Mouse (Mus musculus): ENCODE measurements around the gene Syne1. TPM values are rescaled to one million over a fixed set of nuclear protein-coding genes. Genes with fewer than 3 reads are reported as not detected.

Syne1 gene
- total RNA-seq, 2 experiments from 2014 or later = 36.1 to 41.6 TPM

- no peak for ATAC-seq (replicated peaks; ENCODE audit: poor library complexity)
Measured at GRCm38 (mm10) chr10:5312437-5312836, 238.8 kb downstream of the Syne1 start.

- no peak for ATAC-seq (replicated peaks; ENCODE audit: poor library complexity)
Measured at GRCm38 (mm10) chr10:5309961-5310713, 241.1 kb downstream of the Syne1 start.

- ATAC-seq (replicated peaks; ENCODE audit: poor library complexity) = no peak
Measured at GRCm38 (mm10) chr10:5309398-5309797, 241.9 kb downstream of the Syne1 start.

- ATAC-seq (replicated peaks; ENCODE audit: poor library complexity) = peak; percentile 48; the same call in 1 of the 2 replicates
Measured at GRCm38 (mm10) chr10:5305555-5305954, 245.7 kb downstream of the Syne1 start.

GRCm38 (mm10) chr10:5295291-5295891 is 255.9 kb downstream of the Syne1 start:
- no peak for ATAC-seq (replicated peaks; ENCODE audit: poor library complexity)

GRCm38 (mm10) chr10:5289575-5289909 is 261.7 kb downstream of the Syne1 start:
- no peak for ATAC-seq (replicated peaks; ENCODE audit: poor library complexity)

- ATAC-seq (replicated peaks; ENCODE audit: poor library complexity) = no peak
Measured at GRCm38 (mm10) chr10:5288716-5289574, 262.3 kb downstream of the Syne1 start.

- no peak for ATAC-seq (replicated peaks; ENCODE audit: poor library complexity)
Measured at GRCm38 (mm10) chr10:5288262-5288661, 263.0 kb downstream of the Syne1 start.

GRCm38 (mm10) chr10:5275769-5276168 is 275.5 kb downstream of the Syne1 start:
- no peak for ATAC-seq (replicated peaks; ENCODE audit: poor library complexity)

- no peak for ATAC-seq (replicated peaks; ENCODE audit: poor library complexity)
Measured at GRCm38 (mm10) chr10:5270641-5271040, 280.6 kb downstream of the Syne1 start.

GRCm38 (mm10) chr10:5264418-5264817 is 286.9 kb downstream of the Syne1 start:
- ATAC-seq (replicated peaks; ENCODE audit: poor library complexity) = 0 out of 2 replicates have a peak, but pooled peaks have one; percentile 14

- no peak for ATAC-seq (replicated peaks; ENCODE audit: poor library complexity)
Measured at GRCm38 (mm10) chr10:5262636-5263035, 288.6 kb downstream of the Syne1 start.

GRCm38 (mm10) chr10:5256686-5257085 is 294.6 kb downstream of the Syne1 start:
- ATAC-seq (replicated peaks; ENCODE audit: poor library complexity) = no peak

GRCm38 (mm10) chr10:5253752-5254151 is 297.5 kb downstream of the Syne1 start:
- ATAC-seq (replicated peaks; ENCODE audit: poor library complexity) = no peak

GRCm38 (mm10) chr10:5250702-5251101 is 300.6 kb downstream of the Syne1 start:
- no peak for ATAC-seq (replicated peaks; ENCODE audit: poor library complexity)

- no peak for ATAC-seq (replicated peaks; ENCODE audit: poor library complexity)
Measured at GRCm38 (mm10) chr10:5239680-5240079, 311.6 kb downstream of the Syne1 start.

GRCm38 (mm10) chr10:5236926-5237325 is 314.4 kb downstream of the Syne1 start:
- no peak for ATAC-seq (replicated peaks; ENCODE audit: poor library complexity)

GRCm38 (mm10) chr10:5236171-5236570 is 315.1 kb downstream of the Syne1 start:
- no peak for ATAC-seq (replicated peaks; ENCODE audit: poor library complexity)

- ATAC-seq (replicated peaks; ENCODE audit: poor library complexity) = no peak
Measured at GRCm38 (mm10) chr10:5234721-5235501, 316.4 kb downstream of the Syne1 start.

GRCm38 (mm10) chr10:5229129-5229528 is 322.2 kb downstream of the Syne1 start:
- ATAC-seq (replicated peaks; ENCODE audit: poor library complexity) = no peak

All from megakaryocyte progenitor cell, adult 5-6 weeks (primary cell).